Mouse (Mus musculus) gastrocnemius, postnatal 14 days (tissue): ENCODE data around the gene Dnm2. TPM values are rescaled to one million over a fixed set of nuclear protein-coding genes. Genes with fewer than 3 reads are reported as not detected.

ENCODE experiments used
- microRNA-seq, 2 experiments: library from miRNA; unstranded; fragments of <30 nt; microRNA quantifications; one replicate each; pipeline ENCODE4 v1.2.0; 2021
- total RNA-seq, 2 experiments: library from RNA; stranded (reverse); gene quantifications; 2 replicates each; pipeline ENCODE4 v1.2.3; 2021

The Dnm2 gene
- total RNA-seq, 2 experiments from 2014 or later: 47.8 to 48.0 TPM

Small RNA genes within 50 kb of the gene (microRNA-seq; reads per million reads assigned to microRNA genes)
- 0 to 3.0 reads per million in 2 experiments for gene Mir199a-1

Other genes with a start within 250 kb of the Dnm2 start
- gene Keap1, start 185.5 kb upstream of the Dnm2 start, total RNA-seq: 10 to 100 TPM; 53.6 to 55.2 TPM
- gene S1pr5, start 176.5 kb upstream of the Dnm2 start, total RNA-seq: under 1 TPM; 0.10 to 0.27 TPM
- 10 to 100 TPM; 36.2 to 39.6 TPM for gene Atg4d, start 159.6 kb upstream of the Dnm2 start, total RNA-seq
- 10 to 100 TPM; 10.5 to 11.9 TPM for gene Kri1, start 136.9 kb upstream of the Dnm2 start, total RNA-seq
- gene Cdkn2d, start 133.5 kb upstream of the Dnm2 start, total RNA-seq: 10 to 100 TPM; 12.0 to 13.2 TPM
- not detected for gene Ap1m2, start 112.6 kb upstream of the Dnm2 start, total RNA-seq
- gene Slc44a2, start 104.2 kb upstream of the Dnm2 start, total RNA-seq: 100 to 1,000 TPM; 104 to 117 TPM
- gene Ilf3, start 57.0 kb upstream of the Dnm2 start, total RNA-seq: 10 to 100 TPM; 22.3 to 28.5 TPM
- 1 to 10 TPM; 5.5 to 8.1 TPM for gene Qtrt1, start 13.1 kb upstream of the Dnm2 start, total RNA-seq
- gene Tmed1, start 85.3 kb downstream of the Dnm2 start, total RNA-seq: 10 to 100 TPM; 25.9 to 29.3 TPM
- 1 to 10 TPM; 1.0 to 1.5 TPM for gene AB124611, start 101.3 kb downstream of the Dnm2 start, total RNA-seq
- gene Carm1, start 122.0 kb downstream of the Dnm2 start, total RNA-seq: 10 to 100 TPM; 62.8 to 68.0 TPM
- 10 to 100 TPM; 41.4 to 44.5 TPM for gene Timm29, start 167.8 kb downstream of the Dnm2 start, total RNA-seq
- 1 to 10 TPM; 4.6 to 5.8 TPM for gene Yipf2, start 167.9 kb downstream of the Dnm2 start, total RNA-seq
- 10 to 100 TPM; 42.5 to 49.8 TPM for gene Smarca4, start 191.3 kb downstream of the Dnm2 start, total RNA-seq